Mouse (Mus musculus) kidney, embryonic 16.5 days (tissue): ENCODE results near the gene Mzf1. TPM values are rescaled to one million over a fixed set of nuclear protein-coding genes. Genes with fewer than 3 reads are reported as not detected.

Experiments used
- polyA plus RNA-seq: library from polyadenylated mRNA; unstranded; fragments of >200 nt; fragmentation: Nextera tagmentation; extraction: Ambion mirVana; gene quantifications from 2 replicates; pipeline ENCODE4 v1.2.1, GENCODE M21; 2015

Mzf1 gene
- polyA plus RNA-seq, 1 experiment from 2014 or later = 3.8 TPM

Other genes starting within 250 kb of the Mzf1 start
- gene Zfp329, start 235.9 kb downstream of the Mzf1 start, polyA plus RNA-seq = 13.6 and 17.5 TPM in 2 replicates
- 36.0 and 38.8 TPM in 2 replicates for gene Zfp110, start 220.0 kb downstream of the Mzf1 start, polyA plus RNA-seq
- 4.2 and 5.0 TPM in 2 replicates for gene Zfp128, start 173.6 kb downstream of the Mzf1 start, polyA plus RNA-seq
- 20.4 and 22.0 TPM in 2 replicates for gene Zscan22, start 156.9 kb downstream of the Mzf1 start, polyA plus RNA-seq
- 983 and 1,044 TPM in 2 replicates for gene Rps5, start 132.5 kb downstream of the Mzf1 start, polyA plus RNA-seq
- gene Rnf225, start 127.3 kb downstream of the Mzf1 start, polyA plus RNA-seq = 0.46 and 0.60 TPM in 2 replicates
- 10.4 and 12.1 TPM in 2 replicates for gene Zfp324, start 88.9 kb downstream of the Mzf1 start, polyA plus RNA-seq
- 12.4 and 14.4 TPM in 2 replicates for gene Zfp446, start 76.9 kb downstream of the Mzf1 start, polyA plus RNA-seq
- 0.11 and 0.40 TPM in 2 replicates for gene Slc27a5, start 56.6 kb downstream of the Mzf1 start, polyA plus RNA-seq
- 245 TPM in 2 replicates for gene Trim28, start 55.6 kb downstream of the Mzf1 start, polyA plus RNA-seq
- gene Zbtb45, start 44.7 kb downstream of the Mzf1 start, polyA plus RNA-seq = 28.3 and 29.2 TPM in 2 replicates
- gene Chmp2a, start 20.0 kb downstream of the Mzf1 start, polyA plus RNA-seq = 159 and 162 TPM in 2 replicates
- 30.4 and 54.9 TPM in 2 replicates for gene Ube2m, start 16.5 kb downstream of the Mzf1 start, polyA plus RNA-seq
- not detected in 2 replicates for gene Vmn1r85, start 40.4 kb upstream of the Mzf1 start, polyA plus RNA-seq
- not detected in 2 replicates for gene Vmn1r86, start 65.2 kb upstream of the Mzf1 start, polyA plus RNA-seq
- gene Vmn1r87, start 85.4 kb upstream of the Mzf1 start, polyA plus RNA-seq = not detected in 2 replicates
- gene Vmn1r88, start 104.8 kb upstream of the Mzf1 start, polyA plus RNA-seq = not detected in 2 replicates
- not detected in 2 replicates for gene Vmn1r89, start 158.3 kb upstream of the Mzf1 start, polyA plus RNA-seq
- 89.1 and 98.3 TPM in 2 replicates for gene Lig1, start 222.5 kb upstream of the Mzf1 start, polyA plus RNA-seq
- gene Zswim9, start 224.0 kb upstream of the Mzf1 start, polyA plus RNA-seq = 10.2 and 11.0 TPM in 2 replicates